Mouse (Mus musculus) limb, embryonic 14.5 days (tissue): ENCODE measurements around the gene Ptgs2. TPM values are rescaled to one million over a fixed set of nuclear protein-coding genes. Genes with fewer than 3 reads are reported as not detected.

Experiments used
- ATAC-seq: fragments of 200-750 bp; cut with Nextera tagmentation; 2 replicates; pipeline ENCODE4 v1.8.0; 2017; ENCODE audit warnings: low read depth, moderate number of reproducible peaks, moderate TSS enrichment; ENCODE audit not compliant: low FRiP score
- DNase-seq: peaks from one replicate; pipeline ENCODE4 v3.0.0-alpha.2; 2015; ENCODE audit warnings: low spot score
- H3K27ac ChIP-seq: fragments of 300-500 bp; sonication (generic); replicated peaks from 2 replicates; pipeline ENCODE4 v1.5.1; 2014; ENCODE audit warnings: low read depth, mild to moderate bottlenecking, low read length, moderate library complexity, mixed read lengths
- H3K27me3 ChIP-seq: fragments of 300-500 bp; sonication (generic); 2 replicates; pipeline ENCODE4 v1.6.1; 2014; ENCODE audit warnings: low read length, mixed read lengths; ENCODE audit not compliant: control insufficient read depth, insufficient read depth
- H3K36me3 ChIP-seq: fragments of 300-500 bp; sonication (generic); 2 replicates; pipeline ENCODE4 v1.6.1; 2014; ENCODE audit warnings: mild to moderate bottlenecking, low read length, moderate library complexity, mixed read lengths; ENCODE audit not compliant: control insufficient read depth, insufficient read depth
- H3K4me1 ChIP-seq: fragments of 300-500 bp; sonication (generic); 2 replicates; pipeline ENCODE4 v1.6.1; 2014; ENCODE audit warnings: antibody characterized with exemption, low read length, mixed read lengths; ENCODE audit not compliant: control insufficient read depth, insufficient read depth
- H3K4me2 ChIP-seq: fragments of 300-500 bp; sonication (generic); replicated peaks from 2 replicates; pipeline ENCODE4 v1.6.1; 2014; ENCODE audit warnings: low read depth, mild to moderate bottlenecking, low read length, moderate library complexity; ENCODE audit not compliant: severe bottlenecking
- H3K4me3 ChIP-seq: fragments of 300-500 bp; sonication (generic); replicated peaks from 2 replicates; pipeline ENCODE4 v1.5.1; 2014; ENCODE audit warnings: low read length
- H3K9ac ChIP-seq: fragments of 300-500 bp; sonication (generic); 2 replicates; pipeline ENCODE4 v1.6.1; 2014; ENCODE audit warnings: mild to moderate bottlenecking, low read depth, low read length, moderate library complexity; ENCODE audit not compliant: severe bottlenecking
- H3K9me3 ChIP-seq: fragments of 300-500 bp; sonication (generic); 2 replicates; pipeline ENCODE4 v1.6.1; 2016; ENCODE audit warnings: low read length; ENCODE audit not compliant: control insufficient read depth
- POLR2A ChIP-seq: fragments of 200-500 bp; IDR thresholded peaks from 2 replicates; pipeline ENCODE4 v1.8.0; 2012; ENCODE audit warnings: inconsistent platforms, mild to moderate bottlenecking, moderate library complexity, borderline replicate concordance; ENCODE audit not compliant: insufficient read depth, insufficient read length; ENCODE audit errors: extremely low read depth
- WGBS: fragments of 180-500 bp; shearing (Covaris S2); extraction: QIAGEN DNeasy Blood & Tissue Kit; methylation state at CpG from one replicate; pipeline ENCODE4 v1.1.7; 2014; 5-methylcytosine and 5-hydroxymethylcytosine counted together
- polyA plus RNA-seq, 2 experiments: library from polyadenylated mRNA; depleted of rRNA in 1 of 2; stranded (reverse) in 1 of 2; unstranded in 1 of 2; fragments of >200 nt; fragmentation: Nextera tagmentation in 1 of 2; extraction: Ambion mirVana in 1 of 2; gene quantifications; 2 replicates each; pipeline versions ENCODE4 v1.2.1 to v1.2.3; 2012 to 2014

The Ptgs2 gene
- polyA plus RNA-seq, 2 experiments, result 0.21 to 0.43 TPM

DNA sequence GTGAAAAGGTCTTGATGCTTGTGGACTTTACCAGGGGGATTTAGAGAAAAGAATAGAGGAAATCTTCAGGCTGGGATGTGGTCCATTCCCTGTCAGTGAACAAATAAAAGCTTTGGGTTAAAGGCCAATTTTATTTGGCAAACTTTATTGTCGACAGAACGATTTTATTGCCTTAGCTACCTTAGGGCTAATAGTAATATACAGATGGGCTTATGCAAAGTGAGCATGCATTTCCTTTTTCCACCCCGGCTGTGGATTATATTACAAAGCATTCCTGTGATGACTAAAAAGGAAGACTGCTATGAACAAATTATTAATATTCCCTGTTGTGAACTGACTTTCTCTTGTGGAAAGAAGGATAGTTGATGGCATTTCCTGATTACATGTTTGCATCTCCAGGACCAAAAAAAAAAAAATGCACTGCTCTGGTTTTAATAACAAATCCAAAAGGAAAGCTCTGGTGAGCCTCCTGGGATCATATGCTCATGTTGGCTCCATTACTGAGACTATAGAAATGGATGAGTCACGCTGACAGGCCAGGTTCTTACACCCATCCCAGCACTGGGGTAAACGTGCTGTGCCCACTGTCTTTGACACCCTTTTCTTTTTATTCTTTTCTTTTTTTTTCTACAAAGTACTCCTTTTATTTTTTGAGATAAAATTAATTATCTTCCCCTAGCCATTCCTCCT lies 30.9 kb downstream of the Ptgs2 start:
- DNase-seq (peak; percentile 69), ATAC-seq (peak; percentile 50; the same call in 1 of the 2 replicates)
- Histone ChIP-seq H3K9me3 (no peaks in the 10 kb centered on the region), H3K9ac (no peak overlapping the region), H3K27ac (no peak overlapping the region), H3K27me3 (no peaks in the 10 kb centered on the region), H3K4me1 (no peaks in the 10 kb centered on the region), H3K4me2 (no peak overlapping the region), H3K36me3 (no peaks in the 10 kb centered on the region), H3K4me3 (no peak overlapping the region)
- TF ChIP-seq POLR2A, result no peak
- WGBS, result 32% methylated on average over 5 of the region's 5 CpGs

DNA sequence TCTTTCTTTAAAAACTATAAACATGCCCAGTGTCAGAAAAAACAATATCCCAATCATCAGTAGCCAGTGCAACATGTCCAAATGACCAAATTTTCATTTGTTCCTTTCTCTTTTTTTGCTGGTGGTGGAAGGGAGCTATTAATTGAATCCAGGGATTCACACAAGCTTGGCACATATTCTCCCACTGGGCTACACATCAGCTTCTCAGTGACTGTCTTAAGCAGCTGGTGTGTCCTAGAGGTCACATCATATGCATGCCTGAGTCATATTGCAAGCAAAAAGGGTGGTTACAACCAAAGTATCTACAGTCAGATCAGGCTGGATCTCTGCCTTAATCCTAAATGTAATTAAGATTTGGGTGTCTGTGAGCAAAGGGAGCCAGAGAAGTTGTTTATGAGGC lies 35.5 kb downstream of the Ptgs2 start:
- ATAC-seq, result no peak
- Histone ChIP-seq H3K36me3 (no peaks in the 10 kb centered on the region), H3K27ac (no peak overlapping the region), H3K4me2 (no peak overlapping the region), H3K9me3 (no peaks in the 10 kb centered on the region), H3K9ac (no peak overlapping the region), H3K4me1 (no peaks in the 10 kb centered on the region), H3K27me3 (no peaks in the 10 kb centered on the region), H3K4me3 (no peak overlapping the region)
- no peak for TF ChIP-seq POLR2A
- no peak for DNase-seq

DNA sequence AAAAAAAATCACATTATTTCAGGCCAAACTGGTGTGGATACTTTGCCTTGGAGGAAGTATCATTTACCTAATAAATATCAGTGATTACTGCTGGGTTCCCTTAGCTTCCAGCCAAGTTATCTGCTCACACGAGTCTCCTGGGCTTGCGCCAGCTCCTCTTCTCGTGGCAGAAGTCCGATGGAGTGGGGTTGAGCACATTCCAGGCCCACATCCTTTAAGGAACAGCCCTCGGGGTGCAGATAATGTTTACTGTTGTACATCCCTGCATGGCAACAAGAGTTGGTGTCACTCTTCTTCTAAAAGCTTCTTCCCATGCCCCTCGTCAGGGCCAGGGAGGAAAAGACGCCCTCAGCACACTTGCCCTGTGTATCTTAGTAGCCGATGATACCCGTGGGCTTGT lies 39.9 kb downstream of the Ptgs2 start:
- Histone ChIP-seq H3K27me3 (no peaks in the 10 kb centered on the region), H3K4me3 (no peak overlapping the region), H3K9me3 (no peaks in the 10 kb centered on the region), H3K4me1 (no peaks in the 10 kb centered on the region), H3K36me3 (no peaks in the 10 kb centered on the region), H3K27ac (no peak overlapping the region), H3K4me2 (no peak overlapping the region), H3K9ac (no peak overlapping the region)
- ATAC-seq, result no peak
- no peak for TF ChIP-seq POLR2A
- 69% methylated on average over 9 of the region's 9 CpGs for WGBS
- no peak for DNase-seq

DNA sequence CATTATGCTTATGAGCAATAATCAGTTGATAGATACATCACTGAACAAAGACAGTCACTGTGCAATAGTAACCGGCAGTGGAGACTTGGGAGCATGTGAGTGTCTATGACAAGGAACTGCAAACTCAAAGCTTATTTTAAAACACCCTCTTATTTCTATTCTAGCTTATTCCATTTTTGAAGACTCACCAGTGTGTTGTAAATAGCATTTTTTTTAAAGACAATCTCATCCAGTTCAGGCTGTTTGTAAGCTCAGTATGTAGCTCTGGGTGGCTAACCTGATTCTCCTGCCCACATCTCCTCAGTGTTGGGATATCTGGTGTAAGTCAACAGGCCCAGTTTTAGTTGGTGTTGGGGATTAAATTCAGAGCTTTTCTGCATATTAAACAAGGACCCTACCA lies 42.1 kb downstream of the Ptgs2 start:
- Histone ChIP-seq H3K4me2 (no peak overlapping the region), H3K4me3 (no peak overlapping the region), H3K27me3 (no peaks in the 10 kb centered on the region), H3K27ac (no peak overlapping the region), H3K9ac (no peak overlapping the region), H3K36me3 (no peaks in the 10 kb centered on the region), H3K9me3 (no peaks in the 10 kb centered on the region), H3K4me1 (no peaks in the 10 kb centered on the region)
- 90% methylated on average over 1 of the region's 1 CpGs for WGBS
- TF ChIP-seq POLR2A, result no peak
- ATAC-seq (no peak), DNase-seq (no peak)

- Histone ChIP-seq H3K9me3 (no peaks in the 10 kb centered on the region), H3K4me1 (no peaks in the 10 kb centered on the region), H3K9ac (no peak overlapping the region), H3K4me2 (no peak overlapping the region), H3K4me3 (no peak overlapping the region), H3K27ac (no peak overlapping the region), H3K36me3 (no peaks in the 10 kb centered on the region), H3K27me3 (no peaks in the 10 kb centered on the region)
- WGBS, result 67% methylated on average over 1 of the region's 1 CpGs
- DNase-seq (no peak), ATAC-seq (no peak)
- no peak for TF ChIP-seq POLR2A
Observed at GRCm38 (mm10) chr1:150143578-150143977, 43.7 kb downstream of the Ptgs2 start.
